Mouse (Mus musculus) brain, embryonic 14.5 days (tissue): ENCODE measurements around the gene Foxj3. TPM values are rescaled to one million over a fixed set of nuclear protein-coding genes. Genes with fewer than 3 reads are reported as not detected.

Source experiments
- DNase-seq: peaks from one replicate; pipeline ENCODE4 v3.0.0-alpha.2; 2011; ENCODE audit warnings: low read depth
- CTCF ChIP-seq: fragments of 200-500 bp; IDR thresholded peaks from 2 replicates; pipeline ENCODE4 v1.5.1; 2012; ENCODE audit warnings: inconsistent platforms, mild to moderate bottlenecking, moderate library complexity, borderline replicate concordance; ENCODE audit not compliant: insufficient read depth, insufficient read length; ENCODE audit errors: extremely low read depth
- POLR2A ChIP-seq: fragments of 200-500 bp; IDR thresholded peaks from 2 replicates; pipeline ENCODE4 v1.6.1; 2012; ENCODE audit warnings: mild to moderate bottlenecking, inconsistent platforms, borderline replicate concordance; ENCODE audit not compliant: poor library complexity, insufficient read depth, insufficient read length, severe bottlenecking; ENCODE audit errors: extremely low read depth
- polyA plus RNA-seq: library from polyadenylated mRNA; depleted of rRNA; stranded (reverse); fragments of >200 nt; gene quantifications from 2 replicates; pipeline ENCODE4 v1.2.3, GENCODE M21; 2012

Gene Foxj3
- polyA plus RNA-seq, 1 experiment = 43.3 TPM

DNA sequence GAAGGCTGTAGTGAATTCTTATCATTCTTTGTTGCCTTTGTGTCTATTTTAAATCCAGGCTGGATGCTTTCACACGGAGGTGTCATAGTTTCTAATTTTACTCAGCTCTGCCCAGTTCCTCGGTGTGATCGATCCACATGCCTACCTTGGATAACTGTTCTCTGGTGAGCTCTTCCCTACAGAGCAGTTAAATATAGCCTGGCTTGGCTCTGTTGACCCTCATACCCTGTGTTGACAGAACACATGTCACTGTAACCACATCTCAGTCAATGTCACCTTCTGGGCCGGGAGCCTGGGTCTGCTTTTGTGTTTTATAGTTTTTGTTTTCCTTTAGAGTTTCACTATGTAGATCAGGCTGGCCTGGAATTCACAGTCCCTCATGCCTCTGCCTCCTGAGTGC is 125.3 kb downstream of the Foxj3 start:
- DNase-seq = no peak

DNA sequence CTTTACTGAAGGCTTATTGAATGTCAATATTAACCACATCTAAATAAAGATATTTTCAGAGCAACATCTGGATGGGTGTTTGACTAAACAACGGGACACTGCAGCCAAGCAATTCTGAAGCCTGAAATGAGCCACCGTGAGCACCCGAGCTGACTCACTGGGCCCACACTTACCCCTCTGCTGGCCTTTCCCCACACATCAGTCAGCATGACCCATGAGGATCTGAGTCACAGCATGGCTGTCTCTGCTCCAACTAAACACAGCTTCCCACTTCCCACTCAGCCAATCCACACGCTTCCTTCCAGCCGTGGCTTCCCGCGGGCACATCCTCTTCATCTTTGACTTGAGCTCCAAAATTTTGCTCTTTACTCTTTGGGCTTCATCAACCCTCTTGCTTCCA is 126.2 kb downstream of the Foxj3 start:
- TF ChIP-seq POLR2A (no peak), CTCF (no peak)
- DNase-seq = no peak

More for the DNA sequence above, 125.3 kb downstream of the Foxj3 start:
- TF ChIP-seq POLR2A = no peak

DNA sequence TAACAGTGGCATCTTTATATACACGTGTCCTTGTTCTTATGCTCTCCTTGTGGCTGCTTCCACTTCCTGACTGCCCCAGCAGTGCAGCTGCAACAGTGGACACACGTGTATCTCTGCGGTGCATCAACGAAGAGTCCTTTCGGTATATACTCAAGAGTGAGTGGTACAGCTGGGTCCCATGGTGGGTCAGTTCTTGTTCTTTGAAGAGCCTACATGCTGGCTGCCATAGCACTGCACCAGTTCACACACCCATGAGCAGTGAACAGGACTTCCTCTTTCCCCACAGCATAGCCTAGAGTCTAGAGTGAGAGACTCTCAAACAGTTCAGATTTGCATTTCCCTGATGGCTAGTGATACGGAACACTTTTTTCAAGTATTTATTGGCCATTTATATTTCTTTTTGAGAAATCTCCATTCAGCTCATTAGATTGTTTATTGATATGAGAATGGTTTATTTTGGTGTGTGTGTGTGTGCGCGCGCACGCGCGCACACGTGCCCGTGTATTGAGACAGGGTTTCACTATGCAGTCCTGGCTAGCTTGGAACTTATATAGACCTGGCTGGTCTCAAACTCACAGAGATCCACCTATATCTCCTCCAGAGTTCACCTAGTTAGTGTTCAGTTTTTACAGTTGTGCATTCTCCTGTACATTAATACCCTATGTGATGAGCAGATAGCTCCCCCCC is 126.7 kb downstream of the Foxj3 start:
- TF ChIP-seq CTCF = no peak
- TF ChIP-seq POLR2A = no peak
- no peak for DNase-seq

DNA sequence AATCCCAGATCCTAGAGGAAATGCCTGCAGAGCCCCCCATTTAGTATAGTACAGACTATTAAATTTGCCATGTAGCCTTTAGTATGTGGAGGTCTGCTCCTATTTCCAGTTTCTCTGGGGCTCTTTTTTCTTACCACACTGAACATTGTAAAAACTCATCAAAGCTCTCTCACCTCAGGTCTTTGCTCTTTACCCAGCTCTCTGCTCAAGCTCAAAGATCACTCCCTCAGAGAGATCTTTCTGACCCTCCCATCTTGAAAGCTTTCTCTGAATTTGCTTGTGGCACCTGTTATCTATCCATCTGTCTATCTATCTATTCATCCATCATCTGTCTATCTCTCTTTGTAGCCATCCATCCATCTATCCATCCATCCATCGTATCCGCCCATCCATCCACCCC is 128.4 kb downstream of the Foxj3 start:
- TF ChIP-seq POLR2A (no peak), CTCF (no peak)
- no peak for DNase-seq

DNA sequence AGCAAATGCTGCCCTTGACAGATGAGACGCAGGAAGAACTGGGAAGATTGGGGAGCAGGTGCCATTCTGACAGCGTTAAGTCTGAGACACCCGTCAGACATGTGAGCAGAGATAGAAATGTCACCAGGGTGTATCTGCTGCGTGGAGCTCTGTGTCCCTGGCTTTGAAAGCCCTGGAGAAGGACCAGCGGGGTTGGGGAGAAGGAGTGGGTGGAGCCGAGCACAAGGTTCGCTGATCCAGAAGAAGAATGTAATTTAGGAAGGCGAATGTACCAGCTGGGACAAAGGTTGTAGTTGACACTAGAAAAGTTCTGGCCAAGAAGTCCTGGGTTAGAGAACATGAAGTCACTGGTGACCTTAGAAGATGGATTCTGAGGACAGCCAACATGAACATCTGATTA is 129.3 kb downstream of the Foxj3 start:
- no peak for DNase-seq
- TF ChIP-seq CTCF = no peak
- TF ChIP-seq POLR2A = no peak

DNA sequence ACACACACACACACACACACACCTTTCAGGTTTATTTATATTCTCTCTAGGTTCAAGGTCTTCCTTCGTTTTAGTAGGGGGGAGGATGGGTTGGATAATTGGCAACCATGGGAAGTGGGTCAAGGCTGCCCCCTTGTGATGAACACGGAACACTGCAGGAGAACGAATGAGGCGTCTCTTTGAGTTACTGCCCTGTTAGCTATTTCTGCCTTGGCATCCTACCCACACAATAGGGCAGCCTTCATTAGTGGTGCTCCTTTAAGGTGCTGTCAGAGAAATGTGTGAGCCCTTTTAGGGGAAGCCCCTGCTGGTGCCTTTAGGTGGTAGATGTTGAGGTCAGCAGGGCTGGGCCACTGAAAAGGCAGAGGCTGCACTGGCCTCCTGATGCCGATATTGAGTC is 130.7 kb downstream of the Foxj3 start:
- DNase-seq = peak; percentile 65
- TF ChIP-seq CTCF (peak; percentile 84), POLR2A (no peak)

DNA sequence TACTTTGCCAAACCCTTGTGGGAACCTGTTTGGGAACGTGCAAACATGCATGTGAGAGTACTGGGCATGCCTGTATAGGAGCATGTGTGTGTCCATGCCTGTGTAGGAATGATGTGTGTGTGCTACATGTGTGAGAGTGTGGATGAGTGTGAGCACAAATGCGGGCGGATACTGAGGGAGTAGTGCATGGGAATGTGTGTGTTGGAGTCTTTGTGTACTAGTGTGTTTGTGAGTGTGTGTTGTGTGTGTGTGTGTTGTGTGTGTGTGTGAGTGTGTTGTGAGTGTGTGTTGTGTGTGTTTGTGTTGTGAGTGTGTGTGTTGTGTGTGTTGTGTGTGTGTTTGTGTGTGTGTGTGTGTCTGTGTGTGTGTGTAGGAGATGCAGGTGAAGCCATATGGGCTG is 131.4 kb downstream of the Foxj3 start:
- DNase-seq = no peak
- TF ChIP-seq POLR2A (no peak), CTCF (no peak)

DNA sequence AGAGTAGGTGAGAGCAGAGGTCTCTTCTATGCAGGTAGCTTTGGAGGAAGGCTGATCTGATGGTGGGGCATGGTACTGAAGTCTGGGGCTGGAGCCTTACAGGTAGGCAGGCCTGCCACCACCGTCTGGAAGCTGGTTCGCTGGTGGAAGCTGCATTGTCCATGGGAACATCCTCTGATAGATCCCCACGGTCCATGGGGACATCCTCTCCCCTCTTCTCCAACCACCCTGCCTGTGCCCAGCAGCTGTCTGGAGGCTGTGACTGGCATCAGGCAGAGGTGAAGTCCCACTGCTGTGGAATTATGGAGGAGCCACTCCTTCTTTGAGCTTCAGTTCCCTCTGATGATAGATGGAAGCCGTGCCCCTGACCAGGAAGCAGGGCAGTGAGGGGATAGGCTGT is 131.8 kb downstream of the Foxj3 start:
- DNase-seq = no peak
- TF ChIP-seq CTCF = no peak
- TF ChIP-seq POLR2A = no peak

DNA sequence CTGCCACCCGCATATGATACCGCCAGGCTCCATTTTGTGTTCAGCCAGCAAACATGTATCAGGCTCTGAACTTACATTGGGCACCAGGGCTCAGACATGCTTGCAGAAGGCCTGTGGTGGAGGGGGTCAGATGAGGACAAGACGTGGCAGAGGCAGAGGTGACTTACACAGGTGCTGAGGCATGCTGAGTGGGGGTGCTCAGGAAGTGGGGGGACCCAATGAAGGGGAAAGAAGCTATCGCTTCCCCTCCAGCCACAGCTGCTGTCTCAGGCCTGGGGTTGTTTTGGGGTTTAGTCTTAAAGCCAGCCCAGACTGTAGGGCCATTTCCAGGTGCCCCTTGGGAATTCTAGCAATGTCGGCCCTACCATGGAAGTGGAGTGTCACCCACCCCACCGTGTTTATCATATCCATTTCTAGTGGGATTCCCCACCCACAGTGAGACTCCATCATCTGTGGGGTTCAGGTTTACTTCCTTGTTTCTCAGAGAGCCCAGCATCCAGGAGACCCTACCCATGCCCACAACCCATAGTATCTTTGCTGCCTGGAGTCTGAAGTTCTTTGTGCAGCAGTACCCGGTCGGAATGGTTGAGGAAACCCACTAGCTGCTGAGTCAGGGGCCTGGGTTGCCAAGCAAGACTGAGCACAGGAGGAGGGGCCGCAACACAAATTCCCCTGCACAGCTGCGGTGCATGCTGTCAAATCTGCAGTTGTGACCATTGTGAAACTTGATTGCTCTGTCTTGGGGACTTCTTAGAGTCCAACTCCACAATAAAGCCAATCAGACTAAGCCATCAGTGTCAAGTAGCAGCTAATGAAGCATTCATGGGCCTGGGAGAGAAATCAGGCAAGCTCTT is 132.8 kb downstream of the Foxj3 start:
- peak; percentile 88 for DNase-seq
- TF ChIP-seq POLR2A (no peak), CTCF (no peak)

DNA sequence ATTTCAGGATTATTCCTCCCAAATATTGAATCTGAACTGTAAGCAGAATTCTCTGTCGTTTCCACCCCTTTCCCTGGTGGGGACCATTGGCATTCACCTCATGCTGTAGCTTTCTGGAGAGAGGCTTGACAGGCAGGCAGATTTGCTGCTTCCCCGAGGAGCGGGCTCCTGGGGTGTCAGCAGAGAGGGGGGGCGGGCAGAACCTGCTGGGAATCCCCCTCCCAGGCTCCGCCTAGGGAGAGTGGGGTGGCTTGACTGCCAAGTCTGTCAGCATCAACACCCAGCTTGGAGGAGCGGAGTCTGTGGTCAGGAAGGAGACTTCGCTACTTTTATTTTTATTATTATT is 133.4 kb downstream of the Foxj3 start:
- TF ChIP-seq POLR2A = no peak
- TF ChIP-seq CTCF = no peak
- DNase-seq = no peak

DNA sequence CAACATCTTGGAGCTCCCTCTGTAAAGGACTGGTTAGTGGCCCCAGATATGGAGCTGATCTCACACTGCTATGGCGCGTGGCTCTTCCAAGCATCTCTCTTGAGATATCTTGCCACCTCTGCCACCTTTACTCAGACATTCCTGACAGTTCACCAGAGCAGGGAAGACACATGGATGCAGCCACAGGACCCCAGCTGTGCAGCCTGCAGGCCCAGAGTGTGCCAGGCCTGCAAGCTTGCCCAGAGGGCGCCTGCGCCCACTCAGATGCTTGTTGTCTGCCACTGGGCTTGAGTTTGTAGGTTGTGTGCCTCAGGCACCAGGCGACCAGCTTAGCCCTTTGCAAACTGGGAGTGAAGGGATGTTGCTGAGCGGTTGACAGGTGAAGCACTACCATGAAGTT is 133.9 kb downstream of the Foxj3 start:
- no peak for TF ChIP-seq CTCF
- TF ChIP-seq POLR2A = no peak

DNA sequence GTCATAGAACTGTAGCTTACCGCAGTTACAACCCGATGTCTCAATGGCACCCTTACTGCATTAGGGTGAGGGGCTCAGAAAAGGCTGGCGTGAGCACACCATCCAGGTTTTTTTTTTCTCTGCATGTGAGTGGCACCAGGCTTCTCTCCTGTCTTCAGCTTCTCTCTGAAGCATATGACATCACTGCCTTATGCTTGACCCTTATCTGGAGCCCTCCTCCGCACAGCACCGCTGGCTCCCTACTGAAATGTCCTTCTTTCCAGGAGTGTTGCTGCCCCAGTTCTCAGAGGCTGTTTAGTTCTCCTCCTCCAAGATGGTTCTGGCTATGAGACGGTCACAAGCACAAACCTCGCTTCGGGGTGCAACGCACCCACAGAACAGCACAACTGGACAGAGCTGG is 134.4 kb downstream of the Foxj3 start:
- TF ChIP-seq POLR2A (no peak), CTCF (no peak)

More for the DNA sequence above, 133.9 kb downstream of the Foxj3 start:
- DNase-seq = no peak

More for the DNA sequence above, 134.4 kb downstream of the Foxj3 start:
- no peak for DNase-seq
